Mouse (Mus musculus) G1E (cell line): ENCODE measurements around the gene Tmem44. TPM values are rescaled to one million over a fixed set of nuclear protein-coding genes. Genes with fewer than 3 reads are reported as not detected.

Experiments
- ATAC-seq: 2 replicates; pipeline ENCODE4 v1.8.0; 2016; ENCODE audit warnings: mild to moderate bottlenecking; ENCODE audit not compliant: insufficient number of reproducible peaks, poor library complexity, low FRiP score, severe bottlenecking; ENCODE audit errors: extremely low read depth
- DNase-seq: peaks from one replicate; pipeline ENCODE4 v3.0.0; 2012; ENCODE audit warnings: low spot score
- H3K27me3 ChIP-seq: 2 replicates; pipeline ENCODE4 v1.6.1; 2012; ENCODE audit warnings: mild to moderate bottlenecking, low read length, inconsistent platforms; ENCODE audit not compliant: insufficient read depth
- H3K36me3 ChIP-seq: replicated peaks from 2 replicates; pipeline ENCODE3; 2012; ENCODE audit warnings: mild to moderate bottlenecking, inconsistent platforms
- H3K4me1 ChIP-seq: 2 replicates; pipeline ENCODE4 v1.6.1; 2012; ENCODE audit warnings: low read depth, low read length, inconsistent platforms, mixed read lengths; ENCODE audit not compliant: insufficient read depth
- H3K4me3 ChIP-seq: 2 replicates; pipeline ENCODE4 v1.5.1; 2012; ENCODE audit warnings: low read depth, mild to moderate bottlenecking, inconsistent platforms, low read length, moderate library complexity, mixed read lengths
- H3K9me3 ChIP-seq: replicated peaks from 2 replicates; pipeline ENCODE4 v1.6.1; 2012; ENCODE audit warnings: inconsistent platforms
- CTCF ChIP-seq: IDR thresholded peaks from 2 replicates; pipeline ENCODE4 v1.5.1; 2012; ENCODE audit warnings: low read depth, low read length, inconsistent platforms, mixed read lengths
- GATA1 ChIP-seq: IDR thresholded peaks from 2 replicates; pipeline ENCODE4 v1.6.1; 2012; ENCODE audit warnings: borderline replicate concordance, low read length, inconsistent platforms, mixed read lengths
- GATA2 ChIP-seq: IDR thresholded peaks from 2 replicates; pipeline ENCODE4 v1.6.1; 2012; ENCODE audit warnings: low read depth, low read length, inconsistent platforms, borderline replicate concordance
- POLR2AphosphoS5 ChIP-seq: IDR thresholded peaks from 2 replicates; pipeline ENCODE4 v1.6.1; 2012; ENCODE audit warnings: low read depth, low read length, inconsistent platforms; ENCODE audit not compliant: insufficient replicate concordance
- TAL1 ChIP-seq: conservative IDR thresholded peaks from 2 replicates; pipeline ENCODE4 v1.6.1; 2012; ENCODE audit warnings: low read depth, low read length, inconsistent platforms, mixed read lengths
- polyA plus RNA-seq: library from polyadenylated mRNA; stranded (reverse); fragments of >175 nt; gene quantifications from 2 replicates; pipeline ENCODE4 v1.2.3, GENCODE M21; 2012
- total RNA-seq, 2 experiments: library from RNA; stranded (forward) in 1 of 2; stranded (reverse) in 1 of 2; fragments of 200-1000 nt in 1 of 2; fragments of >200 nt in 1 of 2; fragmentation: Nextera tagmentation in 1 of 2; gene quantifications; 2 replicates each; pipeline ENCODE4 v1.2.3; 2014 to 2017

The Tmem44 gene
- total and polyA plus RNA-seq, 3 experiments, result 11.8 to 72.7 (median 25.4) TPM

DNA sequence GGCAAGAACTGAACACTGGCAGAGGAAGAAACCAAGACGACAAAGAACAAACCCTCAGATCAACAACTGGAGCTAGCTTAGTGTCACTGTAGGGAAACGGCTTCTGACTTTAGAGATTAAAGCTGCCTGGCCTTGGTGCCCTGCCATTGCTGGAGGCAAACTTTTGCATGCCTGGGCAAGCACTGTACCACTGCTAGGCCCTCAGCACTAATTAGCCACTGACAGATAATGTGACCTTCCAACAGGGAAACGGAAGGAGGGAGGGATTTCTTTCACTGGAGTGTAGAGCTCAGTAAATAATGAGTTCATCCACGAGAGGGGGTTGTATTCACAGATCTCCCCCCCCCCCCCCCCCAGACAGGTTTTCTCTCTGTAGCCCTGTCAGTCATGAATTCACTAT is 21.6 kb upstream of the Tmem44 start:
- no peak for DNase-seq
- Histone ChIP-seq H3K27me3 (no peaks in the 10 kb centered on the region), H3K36me3 (peaks cover 96% of the 10 kb centered on the region), H3K4me1 (peaks cover 18% of the 10 kb centered on the region), H3K4me3 (no peak overlapping the region), H3K9me3 (no peaks in the 10 kb centered on the region)
- no peak for ATAC-seq
- TF ChIP-seq GATA2 (no peak), CTCF (no peak), GATA1 (no peak), POLR2AphosphoS5 (no peak), TAL1 (no peak)

DNA sequence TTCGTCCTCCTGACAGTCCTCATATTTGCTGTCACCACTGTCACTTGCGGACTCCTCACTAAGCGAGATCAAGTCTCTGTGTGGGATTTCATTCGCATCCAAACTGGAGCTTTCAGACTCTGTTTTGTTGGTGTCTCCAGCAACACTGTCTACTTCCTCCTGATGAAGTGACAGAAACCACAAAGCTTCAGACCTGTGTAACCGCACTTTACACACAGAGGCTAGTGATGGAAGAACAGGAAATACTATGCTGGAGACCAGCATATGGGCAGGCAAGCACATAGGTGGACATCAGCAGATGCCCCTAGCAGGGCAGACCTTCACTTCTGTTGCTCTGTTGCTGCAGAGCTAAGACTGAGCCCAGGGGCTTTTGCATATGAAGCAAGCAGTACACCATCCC is 20.7 kb upstream of the Tmem44 start:
- peaks cover 21% of the 10 kb centered on the region for H3K4me1 ChIP-seq
- no peak for ATAC-seq
- no peak overlapping the region for H3K4me3 ChIP-seq
- no peak for DNase-seq
- H3K36me3 ChIP-seq, result peaks cover 96% of the 10 kb centered on the region
- TF ChIP-seq CTCF (no peak), TAL1 (no peak), GATA1 (no peak), GATA2 (no peak), POLR2AphosphoS5 (no peak)
- no peaks in the 10 kb centered on the region for H3K9me3 ChIP-seq
- no peaks in the 10 kb centered on the region for H3K27me3 ChIP-seq

DNA sequence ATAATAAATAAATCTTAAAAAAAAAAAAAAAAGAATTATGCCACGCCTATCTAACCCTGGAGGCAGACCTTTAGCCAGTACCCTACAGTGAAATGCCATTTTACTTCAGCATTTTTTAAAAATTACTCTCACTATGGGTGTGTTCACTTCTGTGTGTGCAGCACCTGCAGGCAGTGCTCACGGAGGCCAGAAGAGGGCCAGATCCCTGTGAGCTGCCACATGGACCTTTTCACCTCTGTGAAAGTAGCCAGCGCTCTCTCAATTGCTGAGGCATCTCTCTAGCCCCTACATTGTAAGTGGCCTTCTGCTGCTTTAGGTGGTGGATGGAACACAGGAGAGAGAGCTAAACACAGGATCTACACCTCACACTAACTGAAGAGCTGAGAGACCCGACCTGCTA is 19.5 kb upstream of the Tmem44 start:
- peaks cover 95% of the 10 kb centered on the region for H3K36me3 ChIP-seq
- H3K27me3 ChIP-seq, result no peaks in the 10 kb centered on the region
- no peak for TF ChIP-seq TAL1
- no peak for TF ChIP-seq CTCF
- TF ChIP-seq GATA2, result no peak
- TF ChIP-seq POLR2AphosphoS5, result no peak
- no peak for TF ChIP-seq GATA1
- ATAC-seq (no peak), DNase-seq (no peak)
- no peak overlapping the region for H3K4me3 ChIP-seq
- H3K4me1 ChIP-seq, result peaks cover 33% of the 10 kb centered on the region
- no peaks in the 10 kb centered on the region for H3K9me3 ChIP-seq

DNA sequence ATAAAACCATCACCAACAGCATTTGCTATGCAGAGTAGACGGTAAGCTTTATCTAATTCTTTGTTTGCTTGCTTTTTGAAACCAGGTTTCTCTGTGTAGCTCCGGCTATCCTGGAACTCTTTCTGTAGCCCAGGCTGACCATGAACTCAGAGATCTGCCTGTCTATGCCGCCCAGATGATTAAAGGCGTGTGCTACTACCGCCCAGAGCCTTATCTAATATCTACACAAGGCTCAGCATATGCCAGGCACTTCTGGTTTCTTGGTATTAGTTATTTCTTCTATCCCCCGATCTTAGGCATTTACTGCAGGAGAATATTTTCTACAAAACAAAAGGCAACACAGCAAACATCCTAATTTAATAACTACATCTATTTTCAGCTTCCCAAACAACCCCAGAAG is 15.0 kb upstream of the Tmem44 start:
- Histone ChIP-seq H3K4me3 (no peak overlapping the region; the same call in 1 of the 2 replicates), H3K4me1 (peaks cover 35% of the 10 kb centered on the region), H3K27me3 (no peaks in the 10 kb centered on the region), H3K36me3 (peaks cover 98% of the 10 kb centered on the region), H3K9me3 (no peaks in the 10 kb centered on the region)
- peak; percentile 23; the same call in 1 of the 2 replicates for TF ChIP-seq TAL1
- no peak for TF ChIP-seq GATA1
- ATAC-seq, result peak; percentile 74; the same call in 1 of the 2 replicates
- no peak for DNase-seq

DNA sequence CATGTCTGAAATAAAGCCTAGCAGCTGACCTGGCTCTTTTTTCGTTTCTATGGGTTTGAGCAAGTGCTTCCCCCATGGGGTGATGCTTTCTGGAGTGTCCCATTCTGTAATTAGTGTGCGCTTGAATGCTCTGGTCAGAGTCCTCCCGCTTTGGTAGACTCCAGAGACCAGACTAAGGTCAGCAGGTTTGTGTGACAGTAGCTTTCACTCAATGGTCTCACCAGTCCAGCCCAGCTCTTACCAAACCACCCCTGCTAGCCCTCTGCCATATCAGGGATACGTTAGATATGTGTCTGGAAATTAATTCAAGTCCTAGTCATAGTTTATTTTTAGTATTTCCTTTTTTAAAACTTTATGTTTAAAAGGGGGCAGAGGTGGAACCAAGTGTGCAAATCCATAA is 10.0 kb upstream of the Tmem44 start:
- ATAC-seq (no peak), DNase-seq (no peak)
- H3K36me3 ChIP-seq, result peaks cover 90% of the 10 kb centered on the region
- TF ChIP-seq GATA1 (no peak), GATA2 (no peak), CTCF (no peak), POLR2AphosphoS5 (no peak), TAL1 (no peak)
- peaks cover 13% of the 10 kb centered on the region for H3K4me1 ChIP-seq
- no peaks in the 10 kb centered on the region for H3K27me3 ChIP-seq
- no peak overlapping the region for H3K4me3 ChIP-seq
- peaks cover 12% of the 10 kb centered on the region for H3K9me3 ChIP-seq

DNA sequence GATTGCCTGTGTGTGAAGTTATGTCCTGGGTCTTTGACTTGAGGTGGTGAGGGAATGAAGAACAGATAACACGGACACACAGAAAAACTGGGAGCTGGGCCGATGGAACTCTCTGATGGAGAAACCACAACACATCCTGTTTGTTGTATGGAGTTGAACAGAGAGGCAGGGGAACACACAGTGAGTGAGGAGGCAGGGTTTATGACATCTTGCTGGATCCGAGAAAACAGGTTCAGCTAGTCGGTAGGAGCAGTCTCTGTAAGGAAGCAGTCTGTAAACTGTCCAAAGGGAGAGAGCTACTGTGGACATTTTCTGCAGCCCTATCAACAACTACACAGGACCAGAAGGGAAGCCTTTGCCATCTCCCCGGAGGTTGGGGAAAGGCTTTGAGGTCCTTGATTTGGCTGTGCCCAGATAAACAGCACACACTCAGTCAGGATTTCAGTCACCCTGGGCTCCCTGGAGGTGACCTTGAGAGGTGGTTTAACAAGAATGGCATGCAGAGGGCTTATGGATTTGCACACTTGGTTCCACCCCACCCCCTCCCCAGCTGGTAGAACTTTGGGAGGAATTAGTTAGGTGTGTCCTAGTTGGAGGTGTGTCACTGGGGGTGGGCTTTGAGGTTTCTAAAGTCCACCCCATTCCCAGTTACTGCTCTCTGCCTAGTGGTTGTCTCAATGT is 8.8 kb upstream of the Tmem44 start:
- DNase-seq, result no peak

More for the DNA sequence above, 8.8 kb upstream of the Tmem44 start:
- no peak for ATAC-seq
- Histone ChIP-seq H3K4me1 (peaks cover 4% of the 10 kb centered on the region), H3K9me3 (peaks cover 20% of the 10 kb centered on the region), H3K36me3 (peaks cover 80% of the 10 kb centered on the region), H3K27me3 (no peaks in the 10 kb centered on the region), H3K4me3 (no peak overlapping the region)
- no peak for TF ChIP-seq CTCF
- no peak for TF ChIP-seq GATA1
- TF ChIP-seq POLR2AphosphoS5, result no peak
- TF ChIP-seq TAL1, result no peak
- no peak for TF ChIP-seq GATA2
